Mouse (Mus musculus) lung, embryonic 16.5 days (tissue): ENCODE results near the gene Gm20431. TPM values are rescaled to one million over a fixed set of nuclear protein-coding genes. Genes with fewer than 3 reads are reported as not detected.

Experiments
- ATAC-seq: fragments of 200-750 bp; cut with Nextera tagmentation; 2 replicates; pipeline ENCODE4 v1.8.0; 2017; ENCODE audit warnings: low read depth, mild to moderate bottlenecking, moderate library complexity
- H3K27ac ChIP-seq: fragments of 300-500 bp; sonication (generic); 2 replicates; pipeline ENCODE4 v1.5.1; 2014; ENCODE audit warnings: mild to moderate bottlenecking, control low read depth, low read length
- H3K27me3 ChIP-seq: fragments of 300-500 bp; sonication (generic); 2 replicates; pipeline ENCODE4 v1.6.1; 2014; ENCODE audit warnings: low read depth, low read length, mixed read lengths; ENCODE audit not compliant: control insufficient read depth, insufficient read depth
- H3K36me3 ChIP-seq: fragments of 300-500 bp; sonication (generic); 2 replicates; pipeline ENCODE4 v1.6.1; 2014; ENCODE audit warnings: low read length; ENCODE audit not compliant: control insufficient read depth, insufficient read depth
- H3K4me1 ChIP-seq: fragments of 300-500 bp; sonication (generic); replicated peaks from 2 replicates; pipeline ENCODE4 v1.6.1; 2014; ENCODE audit warnings: low read length, mixed read lengths; ENCODE audit not compliant: control insufficient read depth, insufficient read depth
- H3K4me2 ChIP-seq: fragments of 300-500 bp; sonication (generic); 2 replicates; pipeline ENCODE4 v1.6.1; 2014; ENCODE audit warnings: low read depth, low read length, control low read depth
- H3K4me3 ChIP-seq: fragments of 300-500 bp; sonication (generic); 2 replicates; pipeline ENCODE4 v1.5.1; 2014; ENCODE audit warnings: mild to moderate bottlenecking, low read length, control low read depth
- H3K9ac ChIP-seq: fragments of 300-500 bp; sonication (generic); 2 replicates; pipeline ENCODE4 v1.6.1; 2014; ENCODE audit warnings: low read length, control low read depth
- H3K9me3 ChIP-seq: fragments of 300-500 bp; sonication (generic); 2 replicates; pipeline ENCODE4 v1.6.1; 2016; ENCODE audit warnings: low read length; ENCODE audit not compliant: control insufficient read depth
- WGBS: fragments of 180-500 bp; shearing (Covaris S2); extraction: QIAGEN DNeasy Blood & Tissue Kit; methylation state at CpG from one replicate; pipeline ENCODE4 v1.1.7; 2014; 5-methylcytosine and 5-hydroxymethylcytosine counted together
- polyA plus RNA-seq: library from polyadenylated mRNA; unstranded; fragments of >200 nt; fragmentation: Nextera tagmentation; extraction: Ambion mirVana; gene quantifications from 2 replicates; pipeline ENCODE4 v1.2.1, GENCODE M21; 2015

The Gm20431 gene
- polyA plus RNA-seq, 1 experiment from 2014 or later, result 8.4 TPM

DNA sequence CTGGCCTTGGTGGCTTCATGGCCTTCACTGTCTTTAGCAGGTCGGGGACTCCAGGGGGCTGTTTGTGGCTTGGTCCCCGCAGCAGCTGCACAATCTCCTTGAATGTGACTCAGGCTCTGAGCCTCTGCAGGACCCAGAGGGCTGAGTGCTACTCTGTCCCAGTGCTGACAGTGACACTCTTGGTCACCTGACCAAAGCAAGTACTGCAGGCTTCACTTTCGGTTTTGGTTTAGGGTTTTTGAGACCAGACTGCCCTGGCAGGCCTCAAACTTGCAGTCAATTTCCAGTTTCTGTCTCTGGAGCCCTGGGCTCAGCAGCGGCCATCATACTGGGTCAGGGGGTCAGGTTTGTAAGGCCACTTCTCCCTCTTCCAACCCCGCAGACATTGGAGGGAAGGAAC is 36.6 kb upstream of the Gm20431 start:
- H3K9me3 ChIP-seq, result no peaks in the 10 kb centered on the region
- H3K36me3 ChIP-seq, result peaks cover 16% of the 10 kb centered on the region
- peak overlapping the region; percentile 49 for H3K9ac ChIP-seq
- ATAC-seq, result peak; percentile 60
- peaks cover 10% of the 10 kb centered on the region; the same call in 1 of the 2 replicates for H3K4me1 ChIP-seq
- H3K27me3 ChIP-seq, result no peaks in the 10 kb centered on the region
- WGBS, result 15% methylated on average over 5 of the region's 5 CpGs
- no peak overlapping the region for H3K4me3 ChIP-seq
- H3K27ac ChIP-seq, result peak overlapping the region; percentile 82
- peak overlapping the region; percentile 33; the same call in 1 of the 2 replicates for H3K4me2 ChIP-seq

- Histone ChIP-seq H3K27me3 (no peaks in the 10 kb centered on the region), H3K27ac (no peak overlapping the region), H3K36me3 (peaks cover 21% of the 10 kb centered on the region), H3K9ac (no peak overlapping the region), H3K4me3 (no peak overlapping the region), H3K9me3 (no peaks in the 10 kb centered on the region), H3K4me1 (peaks cover 22% of the 10 kb centered on the region; the same call in 1 of the 2 replicates), H3K4me2 (no peak overlapping the region)
- WGBS, result 81% methylated on average over 7 of the region's 7 CpGs
- ATAC-seq, result no peak
These were observed 34.8 kb upstream of the Gm20431 start for GRCm38 (mm10) chr2:167696143-167696542.

GRCm38 (mm10) chr2:167695491-167695890 is 34.2 kb upstream of the Gm20431 start:
- H3K9ac ChIP-seq, result no peak overlapping the region
- no peaks in the 10 kb centered on the region for H3K9me3 ChIP-seq
- no peak overlapping the region for H3K4me2 ChIP-seq
- ATAC-seq, result no peak
- H3K27ac ChIP-seq, result no peak overlapping the region
- peaks cover 21% of the 10 kb centered on the region for H3K36me3 ChIP-seq
- H3K27me3 ChIP-seq, result no peaks in the 10 kb centered on the region
- 77% methylated on average over 14 of the region's 14 CpGs for WGBS
- H3K4me1 ChIP-seq, result peaks cover 24% of the 10 kb centered on the region; the same call in 1 of the 2 replicates
- no peak overlapping the region for H3K4me3 ChIP-seq

DNA sequence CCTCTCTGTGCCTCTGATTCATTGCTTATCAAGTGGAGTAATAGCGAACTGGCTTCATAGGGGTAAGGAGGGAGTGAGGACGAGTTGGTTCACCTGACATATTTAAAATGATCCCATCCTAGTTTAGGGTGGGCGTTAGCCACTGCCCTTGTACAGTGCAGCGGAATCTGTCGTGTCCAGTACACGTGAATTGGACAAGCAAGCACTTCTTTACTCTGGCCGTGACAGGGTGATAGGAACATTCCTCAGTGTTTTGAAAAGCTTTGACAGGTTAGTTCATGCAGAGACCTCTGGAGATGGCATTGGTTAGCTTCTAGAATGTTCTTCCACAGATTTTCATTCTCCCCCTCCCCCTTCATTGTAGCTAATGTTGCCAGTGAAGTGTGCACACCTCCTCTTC is 33.7 kb upstream of the Gm20431 start:
- Histone ChIP-seq H3K9me3 (no peaks in the 10 kb centered on the region), H3K9ac (no peak overlapping the region), H3K4me2 (no peak overlapping the region), H3K27me3 (no peaks in the 10 kb centered on the region), H3K36me3 (peaks cover 21% of the 10 kb centered on the region), H3K27ac (no peak overlapping the region), H3K4me3 (no peak overlapping the region), H3K4me1 (peaks cover 24% of the 10 kb centered on the region; the same call in 1 of the 2 replicates)
- ATAC-seq, result no peak
- WGBS, result 91% methylated on average over 7 of the region's 7 CpGs

DNA sequence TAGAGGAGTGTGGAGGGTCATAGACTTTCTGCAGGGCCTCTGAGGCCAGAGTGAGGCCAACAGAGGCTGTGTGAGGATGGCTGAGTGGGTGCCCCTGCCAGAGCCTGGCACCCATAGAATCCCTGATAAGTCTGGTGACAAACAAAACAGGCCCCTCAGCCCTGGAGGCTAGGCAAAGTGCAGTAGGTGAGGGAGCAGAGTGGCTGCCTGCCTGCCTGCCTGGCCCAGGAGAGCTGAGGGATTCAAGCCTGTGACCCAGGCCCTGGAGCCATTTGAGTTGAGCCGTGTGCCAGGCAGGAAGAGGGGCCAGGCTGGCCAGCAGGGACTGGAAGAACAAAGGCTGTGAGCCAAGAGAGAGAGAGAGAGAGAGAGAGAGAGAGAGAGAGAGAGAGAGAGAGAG is 32.9 kb upstream of the Gm20431 start:
- Histone ChIP-seq H3K27me3 (no peaks in the 10 kb centered on the region), H3K9ac (no peak overlapping the region), H3K4me1 (peaks cover 24% of the 10 kb centered on the region; the same call in 1 of the 2 replicates), H3K4me2 (no peak overlapping the region), H3K27ac (no peak overlapping the region), H3K9me3 (no peaks in the 10 kb centered on the region), H3K36me3 (peaks cover 21% of the 10 kb centered on the region), H3K4me3 (no peak overlapping the region)
- ATAC-seq, result no peak
- WGBS, result 50% methylated on average over 1 of the region's 1 CpGs

GRCm38 (mm10) chr2:167693540-167693939 is 32.2 kb upstream of the Gm20431 start:
- ATAC-seq, result no peak
- H3K9ac ChIP-seq, result no peak overlapping the region
- peaks cover 21% of the 10 kb centered on the region for H3K36me3 ChIP-seq
- no peak overlapping the region for H3K4me3 ChIP-seq
- 79% methylated on average over 2 of the region's 2 CpGs for WGBS
- no peak overlapping the region for H3K4me2 ChIP-seq
- peaks cover 24% of the 10 kb centered on the region; the same call in 1 of the 2 replicates for H3K4me1 ChIP-seq
- H3K9me3 ChIP-seq, result no peaks in the 10 kb centered on the region
- H3K27me3 ChIP-seq, result no peaks in the 10 kb centered on the region
- no peak overlapping the region for H3K27ac ChIP-seq

DNA sequence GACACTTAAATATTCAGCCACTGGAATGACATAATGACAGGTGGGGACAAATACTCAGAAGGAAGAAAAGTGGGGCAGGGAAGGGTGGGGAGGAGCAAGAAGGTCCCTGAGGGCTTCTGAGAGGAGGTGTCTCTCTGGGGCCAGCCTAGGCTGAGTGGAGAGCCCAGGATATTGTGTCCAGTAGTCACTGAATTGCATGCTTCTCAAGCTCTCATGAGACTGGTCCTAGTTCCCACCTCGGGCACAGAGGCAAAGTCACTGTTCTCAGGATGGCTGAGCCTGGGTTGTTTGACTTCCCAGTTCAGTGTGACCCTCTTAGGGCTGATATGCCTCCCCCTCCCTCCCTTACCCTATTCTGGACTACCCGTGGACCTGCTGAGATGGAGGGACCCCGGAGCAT is 31.5 kb upstream of the Gm20431 start:
- Histone ChIP-seq H3K27me3 (no peaks in the 10 kb centered on the region), H3K27ac (peak overlapping the region; percentile 1; the same call in 1 of the 2 replicates), H3K4me2 (peak overlapping the region; percentile 78; the same call in 1 of the 2 replicates), H3K9me3 (no peaks in the 10 kb centered on the region), H3K4me3 (peak overlapping the region; percentile 73; the same call in 1 of the 2 replicates), H3K9ac (no peak overlapping the region), H3K4me1 (peaks cover 21% of the 10 kb centered on the region), H3K36me3 (peaks cover 21% of the 10 kb centered on the region)
- 54% methylated on average over 3 of the region's 3 CpGs for WGBS
- no peak for ATAC-seq

GRCm38 (mm10) chr2:167691871-167692661 is 30.8 kb upstream of the Gm20431 start:
- H3K36me3 ChIP-seq, result peaks cover 21% of the 10 kb centered on the region
- H3K27me3 ChIP-seq, result no peaks in the 10 kb centered on the region
- H3K4me2 ChIP-seq, result peak overlapping the region; percentile 78
- ATAC-seq, result no peak
- WGBS, result 72% methylated on average over 14 of the region's 14 CpGs
- peak overlapping the region; percentile 85; the same call in 1 of the 2 replicates for H3K27ac ChIP-seq
- peak overlapping the region; percentile 73 for H3K4me3 ChIP-seq
- H3K9ac ChIP-seq, result peak overlapping the region; percentile 85
- H3K4me1 ChIP-seq, result peaks cover 19% of the 10 kb centered on the region
- H3K9me3 ChIP-seq, result no peaks in the 10 kb centered on the region

- H3K27me3 ChIP-seq, result no peaks in the 10 kb centered on the region
- no peaks in the 10 kb centered on the region for H3K9me3 ChIP-seq
- peaks cover 21% of the 10 kb centered on the region for H3K36me3 ChIP-seq
- 70% methylated on average over 6 of the region's 6 CpGs for WGBS
- H3K4me2 ChIP-seq, result peak overlapping the region; percentile 78
- peak overlapping the region; percentile 85 for H3K27ac ChIP-seq
- peaks cover 19% of the 10 kb centered on the region for H3K4me1 ChIP-seq
- H3K4me3 ChIP-seq, result peak overlapping the region; percentile 73
- ATAC-seq, result no peak
- H3K9ac ChIP-seq, result peak overlapping the region; percentile 85
These were observed 30.1 kb upstream of the Gm20431 start for GRCm38 (mm10) chr2:167691410-167691809.
